Mouse (Mus musculus): ENCODE results near the gene Agbl2.
"Not testable (repeated sequence)": the region's sequence is repeated elsewhere in the genome, so short reads cannot be mapped to it uniquely, and the experiment has no call there.

Gene Agbl2

DNA sequence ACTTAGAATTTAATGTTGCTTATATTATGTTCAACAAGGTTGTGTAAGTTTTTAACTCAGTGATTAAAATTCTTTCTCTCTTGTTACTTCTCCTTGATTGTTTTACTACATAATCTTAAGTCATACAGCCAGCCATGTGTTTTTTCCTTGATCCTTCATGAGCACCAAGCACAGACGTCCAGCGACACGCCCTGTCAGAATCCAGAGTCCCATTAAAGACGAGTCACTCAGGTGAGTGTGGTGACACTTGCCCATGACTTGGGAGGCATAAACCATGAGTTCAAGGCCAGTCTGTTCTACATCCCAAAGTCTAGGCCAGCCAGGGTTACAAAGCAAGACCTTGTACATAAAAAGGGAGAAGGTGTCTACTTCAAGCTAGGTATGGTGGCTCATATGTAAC, 33.6 kb downstream of the Agbl2 start:
- DNase-seq, result no peak

DNA sequence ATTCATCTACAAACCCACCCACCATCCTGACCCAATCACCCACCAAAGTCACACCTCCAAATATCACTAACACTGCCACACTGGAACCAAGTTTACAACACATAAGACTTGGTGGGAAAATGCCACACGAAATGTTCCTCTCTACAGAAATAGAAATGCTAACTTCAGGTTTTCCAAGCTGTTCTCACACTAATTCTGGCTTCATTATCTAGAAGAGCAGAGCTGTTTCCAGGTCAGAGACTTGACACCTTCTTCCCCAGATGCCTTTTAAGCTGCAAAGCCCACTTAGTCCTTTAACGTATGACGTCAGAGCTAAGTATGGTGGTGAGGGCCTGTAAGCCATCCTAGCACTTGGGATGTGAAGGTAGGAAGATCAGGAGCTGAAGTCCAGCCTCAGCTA, 36.2 kb downstream of the Agbl2 start:
- DNase-seq, result no peak

DNA sequence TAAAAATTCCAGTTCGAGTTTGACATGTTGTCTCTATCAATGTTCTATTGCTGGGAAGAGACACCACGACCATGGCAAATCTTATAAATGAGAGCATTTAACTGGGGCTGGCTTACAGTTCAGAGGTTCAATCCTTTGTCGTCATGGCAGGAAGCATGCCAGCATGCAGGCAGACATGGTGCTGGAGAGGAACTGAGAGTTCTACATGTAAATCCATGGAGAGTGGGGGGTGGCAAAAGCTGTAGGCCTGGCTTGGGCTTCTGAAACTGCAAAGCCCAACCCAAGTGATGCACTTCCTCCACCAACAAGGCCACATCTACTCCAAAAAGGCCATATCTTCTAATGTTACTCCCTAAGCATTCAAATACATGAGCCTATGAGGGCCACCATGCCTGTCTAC, 38.4 kb downstream of the Agbl2 start:
- DNase-seq, result no peak

DNA sequence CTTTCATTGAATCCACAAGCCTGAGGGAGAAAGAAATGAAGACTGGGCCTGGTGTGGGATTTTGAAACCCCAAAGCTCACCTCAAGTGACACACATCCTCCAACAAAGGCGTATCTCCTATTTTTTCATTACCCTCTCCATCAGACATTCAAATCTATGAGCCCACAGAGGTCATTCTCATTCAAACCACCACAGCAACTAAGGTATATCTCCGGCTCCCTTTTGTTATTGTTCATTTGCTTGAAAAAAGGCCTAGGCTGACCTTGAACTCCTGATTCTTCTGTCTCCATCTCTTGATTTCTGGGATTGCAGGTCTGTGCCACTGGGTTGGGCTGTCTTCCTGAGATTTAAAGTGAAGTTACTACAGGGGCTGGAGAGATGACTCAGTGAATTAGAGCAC, 40.5 kb downstream of the Agbl2 start:
- DNase-seq, result no peak

DNA sequence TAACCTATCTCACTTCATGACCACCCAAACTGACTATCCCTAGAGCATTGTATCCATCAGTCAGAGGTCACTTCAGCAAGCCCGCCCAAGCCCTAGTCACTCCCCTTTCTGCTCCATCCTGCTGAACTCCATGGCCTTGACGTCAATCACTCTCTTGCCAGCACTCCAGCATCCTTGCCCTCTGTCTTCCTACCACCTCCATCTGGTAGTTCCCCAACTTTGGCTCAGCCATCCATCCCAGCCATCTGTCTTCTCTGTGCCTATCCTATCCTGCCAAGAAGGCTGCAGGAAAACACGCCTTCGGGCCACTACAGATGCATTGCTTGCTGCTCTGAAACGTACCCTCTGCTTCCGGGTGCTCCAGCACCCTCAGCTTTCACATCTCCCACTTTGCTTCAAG, 41.3 kb downstream of the Agbl2 start:
- no peak for DNase-seq

DNA sequence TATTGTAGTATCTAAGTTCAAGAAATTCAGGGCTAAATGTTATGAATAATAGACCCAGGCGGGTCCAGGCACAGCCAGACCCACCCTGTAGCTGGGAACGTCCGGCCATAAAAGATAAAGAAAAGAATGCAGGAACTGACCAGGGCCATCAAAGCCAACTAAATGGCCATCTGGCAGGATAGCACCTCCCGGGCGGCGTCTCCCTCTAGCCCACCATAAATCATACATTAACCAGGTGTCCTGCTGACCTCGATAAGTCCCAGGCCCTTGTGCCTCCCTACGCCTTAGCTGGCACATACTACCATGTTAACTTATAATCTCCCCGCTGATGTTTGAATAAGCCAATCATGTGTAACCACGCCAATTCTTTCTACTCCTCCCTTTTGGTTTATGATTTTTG, 42.0 kb downstream of the Agbl2 start:
- not testable (repeated sequence) for DNase-seq

DNA sequence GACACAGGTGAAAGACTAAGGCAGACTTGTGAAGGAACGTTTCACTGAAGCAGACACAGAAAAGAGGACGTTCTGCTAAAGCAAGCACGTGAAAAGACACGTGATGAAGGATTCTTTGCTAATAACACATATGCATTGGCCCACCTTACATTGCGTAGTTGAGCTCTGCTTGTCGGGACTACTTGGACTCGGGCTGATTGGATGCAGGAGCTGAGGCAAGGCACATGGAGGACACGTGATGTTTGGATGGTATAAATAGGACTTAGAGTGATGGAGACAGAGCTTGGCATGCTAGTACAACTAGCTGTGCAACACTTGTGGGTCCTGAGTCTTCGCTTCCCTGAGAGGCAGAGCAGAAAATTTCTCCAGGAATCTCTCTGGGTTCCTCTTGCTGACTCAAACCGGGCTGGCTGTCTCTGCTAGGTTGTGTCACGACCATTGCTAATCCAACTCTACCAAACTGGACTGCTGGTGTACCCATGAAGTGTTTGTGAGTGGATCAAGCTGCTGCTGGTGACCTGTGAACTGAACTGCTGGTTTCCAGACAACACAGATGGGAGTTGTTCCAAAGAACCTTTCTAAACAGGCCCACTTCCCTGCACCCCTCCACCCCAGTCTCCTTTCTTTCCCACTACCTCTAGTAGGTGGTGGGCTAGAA, 43.1 kb downstream of the Agbl2 start:
- no peak for DNase-seq

DNA sequence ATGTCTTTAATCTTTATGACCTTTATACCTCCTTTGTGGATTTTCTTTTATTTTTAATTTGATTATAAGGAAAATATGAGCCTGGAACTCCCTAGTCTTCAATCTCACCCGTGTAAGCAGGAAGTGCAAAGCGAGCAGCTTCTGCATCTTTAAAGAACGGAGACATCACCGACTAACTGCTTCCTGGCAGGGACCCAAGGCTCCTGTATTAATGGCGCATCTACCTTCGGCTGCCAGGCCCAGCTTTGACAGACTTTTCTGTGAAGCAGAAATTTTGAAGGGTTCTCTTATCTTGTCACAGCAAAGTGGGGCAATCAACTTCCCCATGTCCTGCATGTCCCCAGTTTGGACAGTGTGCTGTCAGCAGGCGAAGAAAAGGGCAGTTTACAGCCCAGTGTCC, 46.2 kb downstream of the Agbl2 start:
- DNase-seq, result no peak

DNA sequence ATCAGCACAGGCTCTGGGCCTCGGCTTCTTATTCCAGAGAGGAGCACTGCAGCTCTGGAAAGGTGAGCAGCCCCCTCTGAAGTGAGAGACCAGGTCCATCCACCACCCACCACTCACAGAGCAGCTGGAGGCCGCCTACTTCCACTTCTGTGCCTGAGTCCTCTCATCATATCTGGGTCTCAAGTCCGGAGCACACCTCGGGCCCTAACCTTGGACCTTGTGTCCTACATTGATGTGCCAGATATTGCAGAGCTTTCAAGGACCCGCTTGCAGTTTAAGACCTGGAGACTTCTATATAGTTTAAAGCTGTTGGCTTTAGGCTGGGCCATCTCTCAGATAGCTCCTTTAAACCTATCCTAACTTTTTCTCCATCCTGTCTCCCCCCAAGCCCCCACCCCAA, 51.0 kb downstream of the Agbl2 start:
- DNase-seq, result no peak

DNA sequence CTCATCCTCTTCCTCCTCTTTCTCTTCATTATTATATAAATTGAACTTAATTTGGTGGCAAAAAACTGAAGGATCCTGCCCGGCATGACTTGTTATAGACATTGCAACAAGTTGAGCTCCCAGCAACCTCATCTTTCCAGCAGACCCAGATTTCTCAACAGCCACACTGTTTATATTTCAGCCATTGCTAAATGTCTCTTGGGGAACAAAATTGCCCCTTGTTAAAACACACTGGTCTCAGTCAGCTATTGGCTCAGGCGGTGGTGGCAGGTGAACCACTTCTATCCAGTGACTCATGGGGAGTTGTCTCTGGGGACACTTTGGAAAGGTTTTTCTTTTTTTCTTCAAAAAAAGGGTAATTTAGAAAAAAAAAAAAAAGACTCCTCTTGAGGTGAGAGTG, 56.1 kb downstream of the Agbl2 start:
- DNase-seq, result no peak

DNA sequence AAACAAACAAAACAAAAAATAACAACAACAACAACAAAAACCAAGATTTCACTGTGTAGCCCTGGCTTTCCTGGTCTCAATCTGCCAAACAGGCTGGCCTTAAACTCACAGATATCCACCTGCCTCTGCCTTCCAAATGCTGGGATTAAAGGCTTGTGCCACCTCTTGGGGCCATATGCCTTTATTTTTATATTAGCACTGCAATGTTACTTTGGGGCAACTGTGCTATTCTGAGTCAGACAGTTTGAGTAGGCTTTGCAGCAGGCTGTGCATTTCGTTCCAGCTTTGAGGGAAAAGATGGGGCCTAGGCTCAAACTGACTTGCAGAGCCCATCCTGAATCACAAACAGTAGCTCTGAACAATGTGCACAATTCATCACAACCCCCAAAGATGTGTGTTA, 61.1 kb downstream of the Agbl2 start:
- DNase-seq, result no peak

DNA sequence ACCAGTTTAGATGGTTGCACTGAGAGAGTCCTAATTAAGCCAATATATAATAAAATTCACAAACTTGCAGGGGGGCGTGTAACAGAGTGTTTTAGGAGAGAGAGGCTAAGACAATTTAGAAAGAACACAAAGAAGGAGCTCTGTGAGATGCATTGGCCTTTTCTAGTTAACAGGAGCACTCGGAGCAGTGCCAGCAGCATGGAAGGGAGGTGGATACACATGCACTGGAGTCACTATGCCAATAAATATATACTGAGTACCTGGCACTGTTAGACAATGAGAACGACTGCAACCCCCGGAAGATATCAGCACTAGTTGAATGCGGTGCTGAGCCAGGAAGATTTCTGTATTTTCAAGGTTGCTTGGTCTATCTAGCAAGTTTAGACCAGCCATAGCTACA, 61.7 kb downstream of the Agbl2 start:
- DNase-seq, result no peak

DNA sequence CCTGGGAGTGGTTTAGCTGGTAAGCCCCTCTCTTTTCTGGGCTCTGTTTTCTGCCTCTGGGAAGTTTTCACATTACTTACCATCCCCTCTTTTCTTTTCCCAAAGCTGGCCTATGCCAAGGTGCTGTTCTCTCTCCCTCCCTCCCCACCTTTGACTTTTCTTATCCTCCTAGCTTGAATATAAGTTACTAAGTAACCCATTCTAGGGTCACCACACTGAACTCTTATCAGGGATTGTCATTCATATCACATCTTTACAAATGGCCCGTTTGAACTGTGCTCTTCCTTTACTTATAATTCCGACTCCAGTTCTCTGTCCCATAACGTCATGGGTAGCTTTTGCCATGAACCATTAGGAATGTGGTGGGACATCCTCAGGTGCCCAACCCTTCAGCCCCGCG, 62.7 kb downstream of the Agbl2 start:
- DNase-seq, result no peak

DNA sequence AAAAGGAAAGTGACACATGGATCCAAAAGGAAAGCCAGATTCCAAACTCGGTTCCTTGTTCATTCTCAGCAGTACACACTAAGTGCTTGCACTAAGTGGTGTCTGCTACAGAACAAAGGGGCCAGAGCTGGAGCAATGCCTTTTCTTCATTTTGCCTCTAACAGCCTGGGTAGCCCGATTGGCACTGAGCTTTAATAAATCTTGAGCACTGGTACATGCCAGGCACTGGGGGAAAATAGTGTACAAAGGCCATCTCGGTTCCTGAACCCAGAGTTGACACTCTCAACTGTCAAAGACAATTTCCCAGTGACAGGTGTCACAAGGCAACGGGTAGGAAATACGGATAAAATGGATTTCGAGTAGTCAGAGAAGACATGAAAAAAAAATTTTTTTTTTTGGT, 63.6 kb downstream of the Agbl2 start:
- peak; percentile 20 to 52 for DNase-seq

DNA sequence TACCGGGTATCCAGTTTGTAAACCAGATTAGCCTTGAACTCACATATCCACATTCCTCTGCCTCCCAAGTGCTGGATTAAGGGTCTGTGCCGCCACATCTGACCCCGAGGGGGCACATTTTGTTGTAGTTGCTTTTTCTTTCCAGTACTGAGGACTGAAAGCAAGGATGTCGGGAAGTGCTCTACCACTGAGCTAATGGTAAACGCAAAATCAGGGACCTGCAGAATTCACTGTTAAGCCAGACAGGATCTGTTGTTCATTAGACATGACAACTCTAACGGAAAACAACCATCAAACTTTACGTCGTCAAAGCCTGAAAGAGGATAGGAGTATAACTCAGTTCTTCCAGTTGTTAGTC, 64.0 kb downstream of the Agbl2 start:
- peak in 1 of 2 experiments; percentile 51 for DNase-seq

DNA sequence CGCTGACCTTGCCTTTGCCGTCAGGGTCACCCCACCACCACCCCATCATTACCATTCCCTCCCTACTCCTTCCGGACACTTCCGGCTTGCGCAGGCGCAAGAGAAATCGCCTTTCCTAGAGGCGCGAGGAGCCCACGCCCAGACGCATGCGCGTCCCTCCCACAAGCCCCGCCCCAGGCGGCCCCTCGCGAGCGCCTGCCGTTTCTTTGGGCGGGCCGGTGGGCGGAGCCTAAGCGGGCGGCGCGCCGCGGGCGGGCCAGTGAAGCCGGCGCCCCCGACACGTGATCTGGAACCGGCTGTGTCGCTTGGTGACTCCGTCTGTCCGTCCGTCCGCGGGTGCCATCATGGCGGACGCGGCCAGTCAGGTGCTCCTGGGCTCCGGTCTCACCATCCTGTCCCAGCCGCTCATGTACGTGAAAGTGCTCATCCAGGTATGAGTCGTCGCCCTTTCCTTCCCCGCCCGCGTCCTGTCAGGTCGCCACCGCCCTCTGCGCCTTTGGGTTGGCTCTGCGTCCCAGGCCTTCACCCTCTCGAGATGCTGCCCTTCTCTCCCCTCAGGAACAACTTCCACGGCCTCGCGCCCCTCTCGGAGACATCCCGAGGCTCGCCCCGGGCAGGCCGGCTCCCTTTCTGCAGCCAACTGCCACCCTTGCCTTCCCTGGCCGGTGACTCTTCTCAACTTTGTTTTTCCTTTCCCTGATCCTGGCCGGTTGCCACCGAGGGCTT, 64.6 kb downstream of the Agbl2 start, which contains the start of gene Mtch2:
Gene Mtch2, plus strand, starts transcription at position 201 of the 726 bp plus-strand sequence.
- peak; percentile 98 to 99 for DNase-seq

DNA sequence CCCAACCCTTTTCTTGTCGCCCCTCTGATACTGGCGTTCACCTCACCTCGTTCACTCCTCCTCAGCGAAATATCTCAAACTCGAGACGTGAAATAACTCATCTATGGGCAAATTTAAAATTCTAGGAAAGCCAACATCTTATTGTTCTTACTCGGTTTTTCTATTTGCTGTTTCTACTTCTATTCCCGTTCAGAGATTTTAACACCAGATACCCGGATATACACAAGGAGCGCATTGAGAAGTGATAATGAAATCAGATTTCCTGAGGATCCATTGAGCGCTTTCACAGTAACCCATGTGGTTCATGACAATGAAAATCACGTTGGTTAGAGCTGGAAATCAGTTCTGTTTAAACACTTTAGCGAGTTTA, 65.1 kb downstream of the Agbl2 start:
- DNase-seq, result no peak

DNA sequence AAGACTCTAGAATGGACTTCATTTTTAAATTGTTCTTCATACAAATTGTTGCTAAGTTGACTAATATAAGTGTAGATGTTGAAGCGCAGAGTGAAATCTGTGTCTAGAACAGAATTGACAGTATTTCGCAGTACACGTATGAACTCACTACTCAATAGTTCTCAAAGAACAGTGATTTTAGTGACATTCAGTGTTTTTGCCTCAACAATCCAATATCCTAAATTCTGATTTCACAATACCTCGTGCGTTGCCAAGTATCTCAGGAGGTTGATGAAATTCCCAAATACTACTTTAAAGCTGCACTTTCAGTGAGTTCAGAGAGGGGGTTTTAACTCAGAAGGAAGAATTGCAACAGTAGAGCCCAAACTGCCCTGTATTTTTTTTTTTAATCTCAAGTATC, 65.8 kb downstream of the Agbl2 start:
- DNase-seq, result no peak

DNA sequence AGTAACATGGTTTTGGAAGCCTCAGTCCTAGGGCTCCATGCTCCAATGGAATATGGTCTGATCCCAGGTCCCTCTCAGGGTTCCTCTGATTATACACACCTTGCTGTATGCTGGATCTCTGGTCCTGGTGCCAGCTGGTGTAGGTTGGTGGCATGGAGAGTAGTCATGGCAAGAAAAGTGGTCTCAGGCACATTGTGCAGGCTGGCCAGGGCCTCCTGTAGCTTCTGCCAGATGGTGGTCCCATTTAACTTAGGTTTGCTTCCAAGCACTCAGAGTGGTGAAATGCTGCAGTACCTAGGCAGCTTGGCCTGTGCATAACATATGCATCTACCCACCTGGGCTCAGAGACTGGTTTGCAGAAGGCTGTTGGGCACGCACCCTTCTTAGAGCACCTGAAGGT, 67.9 kb downstream of the Agbl2 start:
- DNase-seq, result no peak

DNA sequence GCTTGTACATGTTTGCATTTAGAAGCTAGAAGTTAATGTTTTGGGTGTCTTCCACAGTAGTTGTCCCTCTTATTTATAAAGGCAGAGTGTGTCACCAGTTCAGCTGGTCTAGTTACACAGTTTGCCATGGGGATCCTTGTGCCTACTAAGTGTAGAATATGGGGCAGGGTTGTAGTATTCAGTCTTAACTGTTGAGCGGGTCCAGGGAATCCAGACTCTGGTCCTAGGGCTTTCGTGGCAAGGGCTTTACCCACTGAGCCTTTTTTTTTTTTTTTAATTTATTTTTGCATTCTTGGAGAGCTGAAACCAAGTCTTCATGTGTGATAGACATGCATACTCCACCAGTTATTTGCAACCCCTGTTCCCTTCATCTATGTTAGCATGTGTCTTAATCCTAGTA, 79.0 kb downstream of the Agbl2 start:
- no peak for DNase-seq

DNA sequence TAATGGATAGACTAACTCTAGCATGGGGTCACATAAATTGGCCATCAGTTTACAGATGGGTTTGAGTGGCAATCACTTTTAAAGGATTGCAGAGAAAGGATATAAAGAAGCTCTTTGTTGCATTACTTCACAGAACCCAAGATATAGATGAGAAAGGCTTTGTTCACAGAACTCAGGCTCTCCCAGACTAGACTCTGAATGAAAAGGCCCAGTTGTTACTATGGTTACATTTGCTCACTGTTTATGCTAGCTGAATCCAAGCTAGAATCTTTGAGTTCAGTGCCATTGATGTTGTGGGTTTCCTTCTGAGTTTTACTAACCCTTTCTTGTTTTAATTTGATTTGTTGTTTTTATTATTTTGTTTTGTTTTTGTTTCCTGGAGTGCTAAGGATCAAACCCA, 81.7 kb downstream of the Agbl2 start:
- DNase-seq, result no peak

DNA sequence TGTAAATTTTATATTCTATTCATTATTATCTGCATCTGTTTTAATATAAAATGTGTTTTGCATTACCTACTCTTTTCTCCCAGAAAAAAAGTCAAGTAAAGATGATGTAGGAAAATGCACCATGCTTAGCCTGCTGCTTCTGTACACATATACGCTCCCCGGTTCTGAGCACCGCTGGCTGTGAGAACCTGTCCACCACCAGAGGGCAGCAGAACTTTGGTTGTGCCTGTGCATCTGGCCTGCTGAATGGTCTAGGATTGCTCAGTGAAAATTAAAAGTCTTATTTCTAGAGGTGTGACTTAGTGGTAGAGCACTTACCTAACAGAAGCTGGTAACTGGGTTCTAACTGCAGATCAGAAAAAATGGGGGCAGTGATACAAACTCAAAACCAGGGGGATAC, 84.0 kb downstream of the Agbl2 start:
- DNase-seq, result peak; percentile 85 to 91

DNA sequence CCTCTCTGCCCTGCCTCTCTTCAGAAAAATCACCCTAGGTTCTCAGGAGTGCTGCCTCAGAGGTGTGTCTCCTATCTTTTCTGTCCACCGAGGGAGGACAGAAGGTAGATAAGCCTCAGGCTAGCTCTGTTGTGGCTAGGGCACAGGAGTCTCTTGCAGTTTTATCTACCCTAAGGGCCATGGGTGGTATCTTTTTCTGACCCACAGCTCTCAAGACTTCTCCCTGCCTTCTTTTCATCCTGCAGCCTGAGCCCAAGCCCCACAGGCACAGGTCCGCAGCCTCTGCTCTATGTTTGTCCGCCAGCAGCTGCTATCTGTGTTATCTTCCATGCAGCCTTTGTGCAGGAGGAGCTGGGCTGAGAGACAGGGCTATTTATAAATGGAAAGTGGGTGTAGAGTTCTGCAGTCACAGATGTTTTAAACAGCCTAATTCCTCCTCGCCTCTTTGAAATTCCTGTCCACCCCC, 87.6 kb downstream of the Agbl2 start:
- no peak for DNase-seq

DNA sequence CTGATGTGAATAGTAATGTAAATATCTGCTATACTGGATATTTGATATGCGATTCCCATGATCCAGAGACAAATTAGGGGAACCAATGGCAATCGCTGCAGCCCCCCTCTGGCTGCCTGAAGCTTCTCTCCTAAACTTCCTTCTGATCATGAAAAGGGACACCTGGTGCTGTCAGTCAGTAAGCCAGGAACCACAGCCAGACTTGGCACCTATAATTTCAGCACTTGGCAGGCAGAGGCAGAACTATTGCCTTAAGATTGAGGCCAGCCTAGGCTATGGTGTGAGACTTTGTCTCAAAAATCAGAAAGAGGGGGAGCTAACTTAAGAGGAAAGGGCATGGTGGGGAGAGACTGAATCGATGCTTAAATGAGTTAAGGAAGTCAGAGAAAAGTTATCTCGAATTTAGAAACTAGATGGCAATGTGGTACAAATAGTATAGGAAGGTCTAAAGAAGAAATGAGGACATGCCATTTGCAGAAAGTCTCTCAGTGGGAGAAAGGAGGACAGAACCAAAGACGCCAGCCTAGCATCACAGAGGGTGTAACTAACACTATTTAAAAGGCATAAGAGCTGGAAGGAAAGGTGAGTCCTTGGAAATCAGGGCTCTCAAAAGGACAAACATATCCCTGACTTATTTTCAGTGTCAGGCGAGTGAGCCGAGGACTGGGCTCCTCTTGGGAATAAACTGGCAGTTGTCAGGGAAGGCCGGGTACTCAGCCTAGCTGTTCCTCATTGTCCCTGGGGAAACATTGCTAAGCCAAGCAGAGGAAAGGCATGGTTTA, 88.8 kb downstream of the Agbl2 start:
- DNase-seq, result no peak

All from kidney, postnatal 25 days (tissue).